Mouse (Mus musculus): ENCODE measurements at regions not wholly inside any gene's neighbourhood (a gene's known extent, or its start where the extent isn't known, plus 50 kb on each side); places are given as distances from the start of the nearest gene placed in this dataset.

DNA sequence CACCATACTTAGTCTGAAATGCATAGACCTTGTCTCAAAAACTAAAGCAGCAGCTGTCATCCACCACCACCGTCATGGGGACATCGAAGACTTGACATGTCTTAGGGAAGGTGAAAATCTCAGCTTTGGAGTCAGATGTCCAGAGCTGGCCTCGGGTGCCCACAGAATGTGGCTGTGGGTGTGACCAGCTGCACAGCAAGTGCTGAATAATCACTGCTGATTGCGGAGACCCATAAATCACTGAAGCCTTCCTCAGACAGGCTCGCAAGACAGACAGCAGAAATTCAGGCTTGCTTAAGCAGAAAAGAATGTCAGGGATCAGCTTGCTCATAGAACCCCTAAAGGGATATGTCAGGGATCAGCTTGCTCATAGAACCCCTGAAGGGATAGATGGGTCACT, 120.0 kb downstream of the Rybp start:
- TF ChIP-seq CTCF (IDR thresholded peaks at IDR 0.05; ENCODE audit: control insufficient read depth, insufficient read depth, insufficient read length), result no peak
- TF ChIP-seq USF1 (IDR thresholded peaks at IDR 0.05; ENCODE audit: low read depth), result no peak
- peak; percentile 65 for TF ChIP-seq MYOD1 (IDR thresholded peaks at IDR 0.05; ENCODE audit: control insufficient read depth, insufficient read length, low read depth)
- TF ChIP-seq MAX (IDR thresholded peaks at IDR 0.05), result no peak
- no peak for TF ChIP-seq CEBPB (IDR thresholded peaks at IDR 0.05; ENCODE audit: low read depth)
- no peak for TF ChIP-seq MYOG (IDR thresholded peaks at IDR 0.05; ENCODE audit: control insufficient read depth, extremely low read depth, insufficient read length)
- no peak for TF ChIP-seq FOSL1 (IDR thresholded peaks at IDR 0.05; ENCODE audit: insufficient read depth, low read length, poor library complexity, severe bottlenecking)

All from C2C12 (cell line).